Mouse (Mus musculus) liver, adult (tissue): ENCODE results near the gene Crtc3.

Experiments used
- GATA4 ChIP-seq: IDR thresholded peaks from 2 replicates; pipeline ENCODE4 v1.6.1; 2014; ENCODE audit warnings: mild to moderate bottlenecking, low read length; ENCODE audit not compliant: insufficient replicate concordance

Gene Crtc3

DNA sequence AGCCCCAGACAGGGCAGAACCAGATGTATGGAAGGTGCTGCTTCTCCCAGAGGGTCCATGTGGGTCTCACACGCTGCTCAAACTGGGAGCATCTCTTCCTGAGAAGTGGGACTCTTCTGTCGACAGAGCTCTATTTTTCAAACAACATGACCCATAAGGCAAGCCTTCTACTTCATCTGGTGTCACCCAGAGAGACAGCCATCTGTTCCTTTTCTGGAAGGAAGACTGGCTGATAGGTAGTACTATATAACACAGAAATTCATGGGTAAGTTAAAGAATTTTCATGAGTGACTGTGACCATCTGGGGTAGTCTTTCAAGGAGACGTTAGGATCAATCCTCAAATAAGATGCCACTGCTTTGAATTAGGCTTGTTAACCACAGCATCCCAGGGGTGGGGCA is 115.6 kb downstream of the Crtc3 start:
- TF ChIP-seq GATA4 = no peak

GRCm38 (mm10) chr7:80567982-80568381 is 120.7 kb downstream of the Crtc3 start:
- TF ChIP-seq GATA4 = no peak

DNA sequence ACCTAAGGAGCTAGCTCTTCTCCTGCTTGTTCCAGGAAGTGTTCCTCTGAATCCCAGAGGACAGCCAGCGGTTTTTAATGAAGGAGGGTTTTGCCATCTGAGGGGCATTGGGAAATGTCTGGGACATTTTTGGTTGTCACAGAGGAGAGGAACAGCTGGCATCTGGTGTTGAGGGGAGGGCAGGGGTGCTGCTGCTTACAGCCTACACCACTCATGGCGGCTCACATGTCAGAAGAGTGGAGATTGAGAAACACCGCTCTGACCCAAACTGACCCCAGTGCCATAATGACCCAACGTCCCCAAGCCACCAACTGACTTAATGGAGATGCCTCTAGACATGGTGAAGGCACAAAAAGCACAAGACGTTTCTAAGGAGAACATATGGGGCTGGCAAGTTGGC is 126.7 kb downstream of the Crtc3 start:
- TF ChIP-seq GATA4 = no peak

DNA sequence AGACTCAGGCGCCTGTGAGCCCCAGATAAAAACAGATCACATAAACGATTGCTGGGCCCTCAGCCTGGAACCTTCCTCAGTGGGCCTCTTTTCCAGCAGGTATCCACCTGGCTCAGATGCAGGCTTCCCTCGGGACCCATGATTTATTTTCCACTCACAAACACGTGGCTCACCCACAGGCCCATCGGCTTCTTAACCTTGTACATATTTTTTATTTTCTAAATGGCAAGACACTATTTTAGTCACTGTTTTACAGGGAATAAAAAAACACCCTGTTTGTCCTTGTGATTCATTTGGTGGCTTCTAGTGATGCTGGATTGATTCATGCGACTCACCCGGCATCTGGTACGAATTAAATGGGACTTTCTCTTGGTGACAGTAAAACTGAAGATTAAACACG is 127.4 kb downstream of the Crtc3 start:
- no peak for TF ChIP-seq GATA4

DNA sequence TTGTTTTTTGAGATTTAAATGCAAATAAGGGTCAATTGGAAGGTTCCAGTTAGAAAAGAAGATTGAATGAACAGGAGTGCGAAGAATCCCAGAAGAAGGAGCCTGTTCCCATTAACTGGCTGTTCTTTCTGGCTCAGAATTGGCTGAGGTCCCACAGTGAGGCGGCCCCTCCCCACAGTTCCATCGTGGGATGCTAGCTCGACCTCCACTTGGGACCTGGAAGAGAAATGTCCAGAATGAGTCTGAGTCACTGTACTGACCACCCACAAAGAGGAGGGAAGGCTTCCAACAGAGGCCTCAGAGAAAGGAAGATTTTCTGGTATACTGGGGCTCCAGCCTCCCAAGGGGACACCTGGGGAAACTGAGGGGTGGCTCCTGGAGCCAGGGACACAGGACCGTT is 130.1 kb downstream of the Crtc3 start:
- TF ChIP-seq GATA4 = no peak

DNA sequence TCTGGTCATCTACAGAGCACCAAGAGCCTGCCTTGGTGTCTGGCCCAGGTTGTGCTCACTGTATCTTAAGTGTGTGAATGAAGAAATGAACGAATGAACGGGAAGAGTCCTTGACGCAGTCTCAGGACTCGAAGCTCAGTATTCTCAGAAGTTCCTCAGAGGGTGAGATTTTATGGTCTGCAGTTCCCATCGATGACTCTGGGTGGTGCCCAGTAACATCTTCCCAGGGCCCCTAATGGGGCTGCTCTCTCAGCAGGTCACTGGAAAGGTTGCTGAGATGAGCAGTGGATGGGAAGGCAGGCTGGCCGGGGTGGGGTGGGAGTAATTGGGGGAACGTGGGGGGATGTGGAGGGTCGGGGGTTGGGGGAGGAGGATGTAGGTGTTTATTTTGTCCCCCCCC is 130.6 kb downstream of the Crtc3 start:
- TF ChIP-seq GATA4 = no peak

DNA sequence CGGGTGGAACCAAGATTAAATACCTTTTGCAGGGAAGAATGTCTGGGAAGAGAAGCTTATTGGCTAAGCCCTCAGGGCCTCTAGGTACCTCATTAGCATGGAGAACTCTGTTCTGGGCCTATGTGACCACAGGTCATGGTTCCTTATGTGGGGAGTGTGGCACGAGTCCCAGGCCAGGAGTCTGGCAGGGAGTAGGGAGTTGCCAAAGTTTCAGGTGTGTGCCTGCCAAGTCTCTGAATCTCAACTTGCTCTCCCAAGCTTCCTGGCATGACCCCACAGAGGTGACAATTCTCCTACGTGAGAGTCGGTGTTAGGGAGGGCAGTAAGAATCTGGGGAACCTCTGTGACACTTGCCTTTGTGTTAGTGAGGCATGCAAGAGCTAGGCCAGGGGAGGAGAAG is 131.5 kb downstream of the Crtc3 start:
- TF ChIP-seq GATA4 = no peak

- no peak for TF ChIP-seq GATA4
Observed at GRCm38 (mm10) chr7:80556166-80556565, 132.5 kb downstream of the Crtc3 start.

DNA sequence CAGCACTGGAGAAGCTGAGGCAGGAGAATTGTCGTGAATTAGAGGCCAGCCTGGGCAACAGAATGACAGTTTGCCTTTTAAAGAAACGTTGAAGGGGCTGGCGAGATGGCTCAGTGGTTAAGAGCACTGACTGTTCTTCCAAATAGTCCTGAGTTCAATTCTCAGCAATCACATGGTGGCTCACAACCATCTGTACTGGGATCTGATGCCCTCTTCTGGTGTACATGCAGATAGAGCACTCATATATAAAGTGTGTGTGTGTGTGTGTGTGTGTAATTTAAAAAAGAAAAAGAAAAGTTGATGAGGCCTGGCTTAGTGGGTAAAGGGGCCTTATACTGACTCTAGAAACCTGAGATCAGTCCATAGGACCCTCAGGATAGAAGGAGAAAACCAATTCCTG is 133.5 kb downstream of the Crtc3 start:
- no peak for TF ChIP-seq GATA4

GRCm38 (mm10) chr7:80554180-80555021 is 134.3 kb downstream of the Crtc3 start:
- no peak for TF ChIP-seq GATA4

DNA sequence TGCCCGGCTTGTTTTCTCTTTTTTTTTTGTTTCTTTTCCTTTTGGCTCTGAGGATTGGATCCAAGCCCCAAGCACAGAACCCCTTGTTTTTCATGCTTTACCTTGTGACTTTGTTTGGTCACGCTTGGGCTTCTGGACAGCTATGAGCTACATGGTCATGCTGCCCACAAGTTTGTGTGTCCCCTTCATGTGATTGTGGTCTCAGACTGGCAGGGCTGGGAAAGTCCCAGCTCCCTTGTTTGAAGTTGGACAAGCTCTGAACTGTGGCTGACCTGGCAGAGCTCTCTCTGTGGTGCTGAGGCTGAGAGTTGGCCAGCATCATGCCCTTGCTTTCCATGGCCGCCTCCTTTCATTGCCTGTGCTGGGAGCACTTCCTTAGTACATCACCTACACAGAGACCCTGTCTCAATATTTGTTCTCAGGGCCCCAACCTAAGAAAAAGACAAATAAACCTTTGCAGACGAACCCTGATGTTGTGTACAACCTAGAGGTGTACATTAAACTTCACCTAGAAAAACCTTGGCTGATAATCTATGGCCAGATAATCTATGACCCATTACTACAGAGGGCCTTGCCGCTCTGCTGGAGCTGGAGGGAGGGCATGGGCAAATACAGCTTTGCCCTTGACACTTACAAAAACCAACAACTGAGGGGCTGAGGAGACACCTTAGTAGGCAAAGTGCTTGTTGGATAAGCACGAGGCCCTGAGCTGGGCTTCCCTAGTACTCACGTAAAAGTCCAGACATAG is 140.0 kb downstream of the Crtc3 start:
- TF ChIP-seq GATA4 = no peak

GRCm38 (mm10) chr7:80542139-80542831 is 146.4 kb downstream of the Crtc3 start:
- no peak for TF ChIP-seq GATA4

DNA sequence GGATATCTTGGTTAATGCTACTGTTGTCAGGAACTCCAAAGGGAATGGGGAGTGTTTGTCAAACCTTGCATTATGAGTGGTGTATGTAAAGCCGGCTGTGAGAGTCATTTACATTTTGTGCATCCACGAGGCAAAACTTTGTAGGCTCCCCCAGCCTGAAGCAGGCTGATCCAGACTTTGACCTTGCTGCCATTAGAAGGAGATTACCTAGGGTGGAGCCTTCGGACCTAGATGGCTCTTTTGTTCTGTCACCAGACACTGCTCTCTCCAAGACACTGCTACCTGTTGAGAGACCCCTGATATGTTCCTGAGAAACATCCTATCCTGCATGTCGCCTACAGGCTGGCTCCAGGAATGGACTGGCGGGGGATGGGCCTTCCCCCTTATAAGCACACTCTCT is 149.1 kb downstream of the Crtc3 start:
- no peak for TF ChIP-seq GATA4
